Mouse (Mus musculus) ES-E14 (cell line): Measurements from ENCODE around the gene Nup188.

Source experiments
- CHD2 ChIP-seq: IDR thresholded peaks from 2 replicates; pipeline ENCODE4 v1.6.1; 2014; ENCODE audit warnings: mild to moderate bottlenecking, low read depth, low read length, inconsistent platforms
- HCFC1 ChIP-seq: IDR thresholded peaks from 2 replicates; pipeline ENCODE4 v1.6.1; 2012; ENCODE audit warnings: low read length, inconsistent platforms, borderline replicate concordance; ENCODE audit not compliant: insufficient read depth
- MAFK ChIP-seq: IDR thresholded peaks from 2 replicates; pipeline ENCODE4 v1.6.1; 2014; ENCODE audit warnings: mild to moderate bottlenecking, low read depth, low read length, inconsistent platforms; ENCODE audit not compliant: insufficient read depth

GRCm38 (mm10) chr2:30286192-30287026, at the start of gene Nup188, which contains the start of gene Dolk:
- TF ChIP-seq CHD2 (no peak), HCFC1 (peak; percentile 68; the same call in 1 of the 2 replicates), MAFK (no peak)
